Mouse (Mus musculus) bone marrow macrophage, adult 2 months (primary cell): ENCODE measurements around the gene Rpain.

Experiments used
- CTCF ChIP-seq: IDR thresholded peaks from 2 replicates; pipeline ENCODE4 v1.5.1; 2012; ENCODE audit warnings: low read depth, mild to moderate bottlenecking, low read length, moderate library complexity
- POLR2A ChIP-seq: IDR thresholded peaks from 2 replicates; pipeline ENCODE4 v1.6.1; 2012; ENCODE audit warnings: mild to moderate bottlenecking, low read depth, low read length, borderline replicate concordance

- TF ChIP-seq CTCF (no peak), POLR2A (no peak)
These were observed 48.6 kb downstream of the Rpain start for GRCm38 (mm10) chr11:71018416-71019200.
